Mouse (Mus musculus) layer of hippocampus, postnatal 14 days (tissue): Measurements from ENCODE around the gene Ncbp2. TPM values are rescaled to one million over a fixed set of nuclear protein-coding genes. Genes with fewer than 3 reads are reported as not detected.

Experiments used
- DNase-seq, 2 experiments: peaks; one replicate each; pipeline ENCODE4 v3.0.0; 2021 to 2022; ENCODE audit warnings: low spot score in 2 of 2, mixed read lengths in 1 of 2
- long read RNA-seq, 2 experiments: library from polyadenylated mRNA; stranded (forward); transcript quantifications; one replicate each; pipeline ENCODE4 v2.0.0; 2021
- total RNA-seq, 2 experiments: library from RNA; stranded (reverse); gene quantifications; 2 replicates each; pipeline ENCODE4 v1.2.3; 2021

Ncbp2 gene
- total RNA-seq, result 10 to 100 TPM; 47.8 to 52.5 TPM
- long read RNA-seq, experiment 1, transcript Ncbp2-201 (4 exons, 2,070 nt), result major isoform, 73 of 77 reads
- long read RNA-seq, experiment 1, partial matches to known transcripts, result 0 of 77 reads
- long read RNA-seq, experiment 1, other reads (novel, unspliced or antisense), result 4 of 77 reads
- long read RNA-seq, experiment 2, transcript Ncbp2-201 (4 exons, 2,070 nt), result major isoform, 88 of 94 reads
- long read RNA-seq, experiment 2, partial matches to known transcripts, result 0 of 94 reads
- long read RNA-seq, experiment 2, other reads (novel, unspliced or antisense), result 6 of 94 reads

DNA sequence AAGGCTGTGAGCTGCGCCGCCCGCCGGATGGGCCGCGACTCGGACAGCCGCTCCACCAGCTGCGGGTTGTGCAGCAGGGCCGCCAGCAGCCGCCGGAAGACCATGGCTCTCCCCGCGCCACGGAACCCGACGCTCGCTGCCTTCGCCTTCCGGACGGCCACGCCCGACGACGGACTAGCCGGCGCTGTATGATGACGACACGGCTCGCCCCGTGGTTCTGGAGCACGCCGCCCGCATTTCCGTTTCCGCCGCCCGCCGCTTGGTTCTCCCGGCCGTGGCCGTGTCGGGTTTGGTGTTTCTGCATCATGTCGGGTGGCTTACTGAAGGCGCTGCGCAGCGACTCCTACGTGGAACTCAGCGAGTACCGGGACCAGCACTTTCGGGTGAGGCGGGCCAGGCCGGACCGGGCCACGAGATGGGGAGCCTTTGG is at the start of gene Ncbp2, which contains the start of gene 0610012G03Rik:
Gene Ncbp2, plus strand, starts transcription at position 169 of the 430 bp plus-strand sequence.
Gene 0610012G03Rik, minus strand, starts transcription at position 150 of the 430 bp plus-strand sequence.
- peak; percentile 96 to 97 for DNase-seq

DNA sequence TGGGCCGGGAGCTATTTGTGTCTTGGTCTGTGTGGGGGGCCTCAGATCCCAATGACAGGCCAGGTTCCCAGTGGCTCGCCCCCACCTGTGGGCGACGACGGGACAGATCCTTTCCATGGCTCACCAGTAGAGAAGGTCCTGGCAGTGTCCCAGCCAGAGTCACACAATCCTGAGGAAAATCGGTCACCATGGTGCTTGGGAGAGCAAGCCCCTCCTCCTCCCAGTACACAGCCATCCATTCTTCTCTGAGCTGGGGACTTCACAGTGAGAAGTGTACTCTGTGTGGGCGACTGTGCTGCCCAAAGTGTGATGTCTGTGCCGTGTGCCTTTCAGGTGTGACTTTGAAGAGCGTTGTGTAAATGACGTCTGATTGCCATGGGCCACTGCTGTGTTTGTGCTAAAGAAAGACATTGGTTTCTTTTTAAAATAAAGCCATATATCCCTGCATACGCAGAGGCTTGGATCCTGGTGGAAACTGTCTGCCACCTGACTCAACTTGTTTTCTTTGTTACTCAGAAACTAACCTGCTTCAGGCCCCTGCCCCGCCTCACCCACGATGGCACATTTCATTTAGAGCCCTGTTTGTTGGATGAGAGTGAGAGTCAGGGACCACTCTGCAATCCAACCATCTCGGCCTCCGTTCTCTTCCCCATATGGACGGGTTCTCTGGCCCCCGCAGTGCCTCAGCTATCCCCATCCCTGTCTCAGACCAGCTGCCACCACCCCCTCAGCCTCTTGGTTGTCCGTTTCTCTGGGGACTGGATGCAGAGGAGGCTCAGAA is 49.6 kb upstream of the Ncbp2 start:
- peak; percentile 72 to 80 for DNase-seq

DNA sequence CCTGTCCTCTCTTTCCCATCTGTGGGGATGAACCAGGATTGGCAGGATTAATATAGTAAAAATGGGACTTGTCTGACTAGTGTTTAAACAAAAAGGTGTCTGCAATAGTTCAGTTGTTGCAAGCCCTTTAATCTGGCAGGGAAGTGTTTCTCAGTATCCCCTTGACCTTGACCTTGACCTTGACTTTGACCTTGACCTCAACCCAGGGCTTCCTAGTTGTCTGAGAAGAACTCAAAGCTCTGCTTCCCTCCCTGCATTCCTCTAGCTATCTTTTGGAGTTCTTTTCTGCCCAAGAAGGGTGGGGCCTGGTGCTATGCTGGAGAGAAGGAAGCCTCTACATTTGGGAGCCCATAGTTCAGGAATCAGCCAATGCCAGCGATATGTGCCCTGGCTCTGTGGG is 46.4 kb upstream of the Ncbp2 start:
- DNase-seq, result no peak

- no peak for DNase-seq
Measured at GRCm38 (mm10) chr16:31903239-31903638, 45.1 kb upstream of the Ncbp2 start.

GRCm38 (mm10) chr16:31905331-31905730 is 43.0 kb upstream of the Ncbp2 start:
- DNase-seq, result no peak

DNA sequence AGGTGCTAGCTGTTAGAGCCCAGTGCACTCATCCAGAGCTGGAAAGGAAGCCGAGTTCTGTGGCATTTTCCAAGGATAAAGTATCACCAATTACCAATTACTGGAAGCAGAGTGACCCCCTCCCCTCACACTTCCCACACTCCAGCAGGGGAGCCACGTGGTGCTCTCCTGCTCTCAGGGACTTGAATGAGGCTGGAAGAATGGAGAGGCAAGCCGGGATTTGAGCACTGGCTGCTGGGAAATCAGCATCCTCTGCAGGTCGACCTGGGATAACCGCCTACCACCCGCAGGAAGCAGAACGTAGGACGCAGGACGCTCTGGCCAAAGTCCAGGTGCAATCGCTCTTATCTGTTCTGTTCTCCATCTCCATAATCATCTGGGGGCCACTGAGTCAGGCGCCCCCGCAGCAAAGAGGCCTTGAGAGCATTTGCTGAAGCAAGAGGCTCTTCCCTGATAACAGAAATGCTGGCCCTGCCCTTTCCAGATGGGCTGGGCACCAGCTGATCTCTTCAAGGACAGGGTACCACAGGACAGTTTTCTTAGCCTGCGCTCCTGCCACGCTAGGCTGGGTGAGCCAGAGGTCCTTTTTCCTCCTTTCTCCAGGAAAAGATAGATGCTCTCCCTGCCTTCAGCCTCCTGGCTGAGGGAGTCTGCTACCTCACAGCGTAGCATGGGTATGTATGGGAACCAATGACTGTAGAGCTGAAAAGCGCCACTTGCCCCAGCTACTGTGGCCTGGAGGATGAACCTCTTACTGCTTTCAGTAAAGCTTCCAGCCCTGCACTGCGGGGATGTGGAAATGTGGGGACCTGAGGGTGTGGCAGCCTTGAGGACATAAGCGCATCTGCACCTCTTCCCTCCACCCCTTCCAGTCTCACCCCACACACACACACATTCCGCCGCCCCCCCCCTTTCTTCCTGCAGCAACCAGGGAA is 42.2 kb upstream of the Ncbp2 start:
- no peak for DNase-seq

- no peak for DNase-seq
Measured at GRCm38 (mm10) chr16:31906896-31907295, 41.4 kb upstream of the Ncbp2 start.

GRCm38 (mm10) chr16:31908959-31909358 is 39.4 kb upstream of the Ncbp2 start:
- DNase-seq, result no peak

DNA sequence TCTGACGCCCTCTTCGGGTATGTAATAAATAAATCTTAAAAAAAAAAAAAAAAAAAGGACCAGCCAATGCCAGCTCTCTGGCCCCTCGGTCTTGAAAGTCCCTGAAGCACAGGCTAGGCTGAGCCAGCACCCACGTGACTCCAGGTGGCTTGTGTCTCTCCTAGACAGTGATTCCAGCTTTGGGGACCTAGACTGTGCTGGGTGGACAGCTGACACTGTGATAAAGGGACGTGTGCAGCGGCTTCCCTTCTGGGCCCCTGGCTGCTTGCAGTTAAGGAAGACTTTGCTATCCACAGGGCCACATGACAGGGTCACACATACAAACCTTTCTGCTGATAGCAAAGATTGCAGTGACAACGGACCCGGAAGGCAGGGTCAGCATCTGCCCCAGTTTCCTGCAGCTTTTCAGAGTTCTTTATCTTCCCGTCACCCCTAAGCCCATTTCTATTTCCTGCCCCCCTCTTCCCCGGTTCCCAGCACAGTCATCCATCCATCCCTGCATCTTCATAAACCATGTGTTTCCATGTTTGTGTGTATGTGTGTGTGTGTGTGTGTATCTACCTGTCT is 37.9 kb upstream of the Ncbp2 start:
- no peak for DNase-seq

DNA sequence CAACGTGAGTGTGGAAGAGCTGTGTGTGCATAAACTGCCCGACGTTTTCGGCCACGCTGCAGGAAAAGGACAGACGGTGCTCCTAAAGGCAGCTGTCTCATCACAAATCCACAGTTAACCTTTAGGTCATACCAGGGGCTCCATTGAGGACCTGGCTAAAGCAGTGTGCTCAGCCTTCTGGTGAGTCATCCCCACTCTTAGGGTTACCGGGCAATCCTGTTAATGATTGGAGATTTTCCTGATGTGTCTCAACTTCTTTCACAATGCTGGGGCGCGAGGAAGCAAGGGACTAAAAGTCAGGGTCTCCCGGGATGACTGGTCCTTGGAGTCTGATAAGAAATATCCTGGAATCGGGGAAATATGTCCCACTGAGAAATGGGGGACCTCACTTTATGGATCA is 30.5 kb upstream of the Ncbp2 start:
- DNase-seq, result no peak

GRCm38 (mm10) chr16:31918248-31918724 is 30.0 kb upstream of the Ncbp2 start:
- DNase-seq, result peak; percentile 87 to 92

- no peak for DNase-seq
Measured at GRCm38 (mm10) chr16:31924368-31924767, 23.9 kb upstream of the Ncbp2 start.

DNA sequence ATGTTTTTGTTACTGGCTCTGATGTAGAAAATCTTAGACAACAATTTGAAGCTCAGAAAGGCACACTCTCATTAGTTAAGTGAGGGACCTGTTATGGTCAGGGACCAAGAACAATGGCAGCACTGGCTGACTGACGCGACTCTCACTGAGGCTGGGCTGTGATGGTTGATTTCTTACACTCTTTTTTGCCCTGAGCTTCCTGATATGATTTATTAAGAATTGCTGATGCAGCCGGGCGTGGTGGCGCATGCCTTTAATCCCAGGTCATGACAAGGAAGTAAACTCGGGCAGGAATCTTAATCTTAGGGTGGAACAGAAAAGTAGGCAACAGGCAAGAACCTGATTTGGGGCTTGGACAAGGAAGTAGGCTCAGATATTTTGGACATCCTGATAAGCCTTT is 22.2 kb upstream of the Ncbp2 start:
- no peak for DNase-seq

DNA sequence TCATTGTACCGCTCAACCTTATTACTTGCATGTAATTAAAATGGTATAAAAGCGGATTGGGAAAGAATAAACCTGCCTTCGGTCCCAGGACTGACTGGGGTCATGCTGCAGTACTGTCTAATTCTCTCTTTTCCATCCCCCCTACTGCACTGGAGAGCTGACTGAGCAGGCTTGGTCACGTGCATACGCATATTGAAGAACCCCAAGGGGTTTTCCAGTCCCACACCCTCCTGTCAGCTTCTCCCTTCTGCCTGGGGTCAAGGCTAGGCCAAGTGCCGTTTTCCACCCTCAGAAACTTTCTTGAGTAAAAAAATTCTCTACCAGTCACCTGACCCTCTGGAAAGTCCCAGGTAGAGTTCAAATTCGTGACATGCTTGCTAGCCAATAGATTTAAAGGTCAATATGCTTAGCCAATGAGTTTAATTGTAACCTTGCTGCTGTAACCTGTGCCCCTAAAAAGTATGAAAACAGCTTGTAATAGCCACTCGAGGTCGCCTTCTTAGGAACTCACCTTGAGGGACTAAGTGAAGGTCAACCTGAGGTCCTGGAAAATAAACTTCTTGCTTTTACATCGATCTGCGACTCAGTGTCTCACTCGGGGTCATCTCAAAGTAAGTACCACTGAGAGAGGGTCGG is 21.6 kb upstream of the Ncbp2 start:
- DNase-seq, result no peak

DNA sequence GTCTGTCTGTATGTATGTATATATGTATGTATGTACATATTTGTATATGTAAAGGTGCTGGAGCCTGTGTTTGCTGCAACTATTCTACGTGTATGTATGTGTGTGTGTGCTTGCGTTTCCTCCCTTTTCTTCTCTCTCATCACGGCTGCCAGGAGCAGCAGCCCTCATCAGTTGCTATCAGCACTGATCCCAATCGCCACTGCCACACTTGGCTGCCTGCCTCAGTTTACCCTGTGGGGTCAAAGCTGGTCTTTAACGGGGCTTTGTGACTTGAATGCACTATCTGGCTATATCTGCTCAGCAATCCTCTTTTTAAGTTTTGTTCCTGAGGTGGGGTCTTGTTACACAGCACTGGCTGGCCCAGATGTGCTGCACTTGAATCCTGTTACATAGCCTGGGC is 20.9 kb upstream of the Ncbp2 start:
- no peak for DNase-seq

DNA sequence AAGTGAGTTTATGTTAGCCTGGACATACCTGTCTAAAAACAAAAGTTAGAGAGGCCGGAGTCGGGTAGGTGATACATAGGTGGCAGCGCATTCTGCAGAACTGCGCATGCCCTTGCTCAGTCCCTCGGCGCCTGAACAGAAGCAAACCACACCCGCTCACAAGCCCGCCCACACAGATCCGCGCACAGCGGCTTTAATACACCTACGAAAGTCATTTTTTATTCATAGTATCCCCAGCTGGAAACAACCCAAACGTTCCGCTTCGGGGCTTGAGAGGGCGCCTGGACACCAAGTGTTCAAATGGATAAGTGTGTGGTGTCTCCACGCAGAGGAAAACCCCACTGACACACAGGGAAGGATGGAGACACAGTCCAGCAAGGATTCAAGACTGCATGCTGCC is 17.0 kb upstream of the Ncbp2 start:
- DNase-seq, result no peak

GRCm38 (mm10) chr16:31932255-31932654 is 16.1 kb upstream of the Ncbp2 start:
- peak in 1 of 2 experiments; percentile 20 for DNase-seq

DNA sequence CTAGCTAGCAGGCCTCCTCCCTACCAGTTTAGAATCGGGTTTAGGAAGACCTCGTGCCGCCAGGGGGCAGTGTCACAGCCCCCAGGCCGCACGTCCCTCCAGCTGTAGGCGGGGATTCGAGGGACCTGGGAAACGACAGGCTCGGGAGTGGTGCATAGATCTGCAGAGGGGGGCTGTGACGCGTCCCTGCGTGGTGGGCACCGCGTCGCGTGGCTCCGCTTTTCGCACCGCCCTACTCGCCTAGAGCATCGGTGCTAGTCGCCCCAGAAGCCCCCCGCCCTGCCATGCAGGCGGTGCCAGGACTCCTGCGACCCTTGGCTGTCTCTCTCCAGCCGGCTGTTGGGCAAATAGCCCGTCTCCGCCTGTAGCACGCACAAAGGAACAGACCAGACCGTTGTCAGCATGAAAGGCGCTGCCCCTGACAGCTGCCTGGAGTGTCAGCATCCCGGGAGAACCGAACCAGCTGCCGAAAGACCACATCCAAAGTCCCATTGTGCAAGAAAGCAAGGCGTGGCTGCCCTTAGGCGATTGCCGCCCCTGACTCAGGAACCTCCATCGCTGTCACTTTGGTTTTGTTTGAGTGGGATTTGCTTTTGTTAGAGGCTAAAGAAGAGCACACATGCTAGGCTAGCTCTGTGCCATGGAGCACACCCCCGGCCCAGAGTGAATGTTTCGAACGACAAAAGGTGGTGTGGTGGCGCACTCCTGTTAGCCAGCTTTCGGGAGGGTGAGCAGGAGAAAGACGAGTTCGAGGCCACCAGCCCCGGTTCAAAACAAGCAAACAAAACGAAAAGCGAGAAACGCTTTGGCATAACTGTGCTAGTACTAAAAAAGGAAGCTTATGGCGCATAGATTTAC is 15.2 kb upstream of the Ncbp2 start:
- DNase-seq, result peak; percentile 92 to 94
